Mouse (Mus musculus) megakaryocyte, embryonic 14.5 days (primary cell): ENCODE results near the gene Pik3ap1.

Experiments used
- FLI1 ChIP-seq: IDR thresholded peaks from 2 replicates; pipeline ENCODE4 v1.6.1; 2012; ENCODE audit warnings: low read length, inconsistent platforms, mixed read lengths
- GATA1 ChIP-seq: IDR thresholded peaks from 3 replicates; pipeline ENCODE4 v1.6.1; 2012; ENCODE audit warnings: mixed read lengths, low read length, inconsistent platforms, borderline replicate concordance

GRCm38 (mm10) chr19:41421264-41421663 lies 36.4 kb upstream of the Pik3ap1 start:
- TF ChIP-seq GATA1: no peak
- no peak for TF ChIP-seq FLI1
